Mouse (Mus musculus) bone marrow, adult 2 months (tissue): Measurements from ENCODE around the gene Olfr222.

Experiments used
- CTCF ChIP-seq: fragments of 200-500 bp; IDR thresholded peaks from 2 replicates; pipeline ENCODE4 v1.5.1; 2011; ENCODE audit warnings: low read length, control low read depth; ENCODE audit not compliant: control insufficient read depth, insufficient read depth
- POLR2A ChIP-seq: fragments of 200-500 bp; IDR thresholded peaks from 2 replicates; pipeline ENCODE4 v1.6.1; 2011; ENCODE audit warnings: low read depth, mild to moderate bottlenecking, control low read depth, low read length, borderline replicate concordance; ENCODE audit not compliant: control insufficient read depth

- no peak for TF ChIP-seq POLR2A
- no peak for TF ChIP-seq CTCF
Measured at GRCm38 (mm10) chr11:59531562-59531961, 44.5 kb downstream of the Olfr222 start.
